Mouse (Mus musculus) hindbrain, embryonic 15.5 days (tissue): ENCODE data around the gene Tshz3. TPM values are rescaled to one million over a fixed set of nuclear protein-coding genes. Genes with fewer than 3 reads are reported as not detected.

ENCODE experiments used
- ATAC-seq: fragments of 200-750 bp; cut with Nextera tagmentation; 2 replicates; pipeline ENCODE4 v1.8.0; 2017; ENCODE audit warnings: low read depth, moderate number of reproducible peaks, moderate TSS enrichment; ENCODE audit not compliant: low FRiP score
- H3K27ac ChIP-seq: fragments of 300-500 bp; sonication (generic); replicated peaks from 2 replicates; pipeline ENCODE4 v1.5.1; 2015; ENCODE audit warnings: mild to moderate bottlenecking, inconsistent platforms
- H3K27me3 ChIP-seq: fragments of 300-500 bp; sonication (generic); 2 replicates; pipeline ENCODE4 v1.6.1; 2015; ENCODE audit warnings: control low read depth, inconsistent platforms
- H3K36me3 ChIP-seq: fragments of 300-500 bp; sonication (generic); 2 replicates; pipeline ENCODE4 v1.6.1; 2015; ENCODE audit warnings: control low read depth, inconsistent platforms
- H3K4me1 ChIP-seq: fragments of 300-500 bp; sonication (generic); replicated peaks from 2 replicates; pipeline ENCODE4 v1.6.1; 2015; ENCODE audit warnings: control low read depth, inconsistent platforms
- H3K4me2 ChIP-seq: fragments of 300-500 bp; sonication (generic); 2 replicates; pipeline ENCODE4 v1.6.1; 2015; ENCODE audit warnings: moderate library complexity, mild to moderate bottlenecking, inconsistent platforms
- H3K4me3 ChIP-seq: fragments of 300-500 bp; sonication (generic); 2 replicates; pipeline ENCODE4 v1.5.1; 2015; ENCODE audit warnings: mild to moderate bottlenecking, inconsistent platforms
- H3K9ac ChIP-seq: fragments of 300-500 bp; sonication (generic); 2 replicates; pipeline ENCODE4 v1.6.1; 2015; ENCODE audit warnings: inconsistent platforms
- H3K9me3 ChIP-seq: fragments of 300-500 bp; sonication (generic); 2 replicates; pipeline ENCODE4 v1.6.1; 2016; ENCODE audit warnings: control low read depth, inconsistent platforms
- WGBS: fragments of 180-500 bp; shearing (Covaris S2); methylation state at CpG from one replicate; pipeline ENCODE4 v1.1.7; 2015; 5-methylcytosine and 5-hydroxymethylcytosine counted together
- polyA plus RNA-seq: library from polyadenylated mRNA; unstranded; fragments of >200 nt; fragmentation: Nextera tagmentation; extraction: Ambion mirVana; gene quantifications from 2 replicates; pipeline ENCODE4 v1.2.1, GENCODE M21; 2015

Gene Tshz3
- polyA plus RNA-seq, 1 experiment from 2014 or later: 35.8 TPM

DNA sequence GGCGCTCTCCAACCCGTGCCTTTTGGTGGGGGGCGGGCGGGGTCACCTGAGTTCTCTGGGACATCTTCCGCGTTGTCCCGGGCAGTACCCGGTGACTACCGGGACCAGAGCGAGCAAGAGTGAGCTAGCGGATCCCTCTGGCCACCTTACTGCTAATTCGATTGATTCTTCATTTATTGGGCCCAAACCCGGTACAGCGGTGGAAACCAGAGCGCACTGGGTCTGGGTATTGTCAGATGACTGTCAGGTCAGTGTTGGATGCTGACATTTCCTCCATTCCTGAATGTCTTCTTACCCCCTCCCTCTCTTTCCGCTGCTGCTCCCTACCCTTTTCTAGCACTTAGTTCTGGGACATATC is 650 bp downstream of the Tshz3 start:
- 0 out of 2 replicates have a peak, but pooled peaks have one; percentile 5 for ATAC-seq
- peak overlapping the region; percentile 92 for H3K27ac ChIP-seq
- peak overlapping the region; percentile 97 for H3K4me2 ChIP-seq
- peak overlapping the region; percentile 80 for H3K9ac ChIP-seq
- peak overlapping the region; percentile 87 for H3K4me3 ChIP-seq
- H3K27me3 ChIP-seq: peaks cover 2% of the 10 kb centered on the region
- no peaks in the 10 kb centered on the region for H3K9me3 ChIP-seq
- under 1% methylated on average over 16 of the region's 16 CpGs for WGBS
- H3K4me1 ChIP-seq: peaks cover 40% of the 10 kb centered on the region
- H3K36me3 ChIP-seq: no peaks in the 10 kb centered on the region

DNA sequence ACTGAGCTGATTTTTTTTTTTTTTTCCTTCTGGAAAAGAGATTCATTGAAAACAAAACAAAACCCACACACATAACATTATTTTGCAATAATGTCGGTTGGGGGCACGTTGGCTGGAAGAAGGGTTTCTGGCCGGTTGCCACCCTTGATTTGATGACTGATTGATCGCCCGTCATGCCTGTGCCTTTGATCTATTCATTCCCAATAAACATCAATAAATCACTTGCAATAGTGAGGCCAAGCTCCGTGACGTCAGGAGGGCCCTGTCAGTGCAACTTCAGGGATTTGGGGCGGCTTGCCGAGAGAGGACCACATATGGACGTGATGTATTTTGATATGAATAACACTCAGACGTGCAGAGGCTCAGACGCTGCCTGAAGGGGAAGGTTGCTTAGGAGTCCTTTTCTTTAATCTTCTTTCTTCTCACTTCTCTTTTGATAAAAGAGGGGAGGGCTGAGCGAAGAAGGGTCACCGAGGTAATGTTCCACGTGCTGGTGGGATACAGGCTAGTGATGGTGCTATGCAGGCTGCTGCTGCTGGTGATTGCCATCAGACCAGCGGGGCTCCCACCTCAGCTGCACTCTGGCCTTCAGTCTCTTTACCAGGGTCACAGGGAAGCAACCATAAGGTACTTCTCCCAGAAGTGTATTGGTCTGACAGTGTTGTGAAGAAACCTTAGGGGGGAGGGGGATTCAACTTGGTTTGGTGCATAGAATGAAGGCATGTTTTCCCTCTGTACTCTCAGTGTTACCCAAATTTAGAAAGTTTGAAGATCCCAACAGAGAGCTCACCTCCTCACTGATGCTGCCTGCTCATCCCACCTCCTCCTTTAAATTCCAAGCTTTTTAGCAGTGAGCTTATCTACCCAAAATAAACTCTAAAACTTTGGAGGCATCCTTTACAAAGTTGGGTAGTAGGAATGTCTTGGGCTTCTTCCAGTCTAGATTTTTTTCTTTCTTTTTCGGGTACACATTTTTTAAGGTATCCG is 1.4 kb downstream of the Tshz3 start:
- Histone ChIP-seq H3K4me1 (peaks cover 42% of the 10 kb centered on the region), H3K27ac (peak overlapping the region; percentile 92), H3K9me3 (no peaks in the 10 kb centered on the region), H3K4me2 (peak overlapping the region; percentile 97), H3K27me3 (no peaks in the 10 kb centered on the region), H3K9ac (peak overlapping the region; percentile 80), H3K36me3 (no peaks in the 10 kb centered on the region), H3K4me3 (peak overlapping the region; percentile 87)
- WGBS: 10% methylated on average over 18 of the region's 18 CpGs
- ATAC-seq: no peak

DNA sequence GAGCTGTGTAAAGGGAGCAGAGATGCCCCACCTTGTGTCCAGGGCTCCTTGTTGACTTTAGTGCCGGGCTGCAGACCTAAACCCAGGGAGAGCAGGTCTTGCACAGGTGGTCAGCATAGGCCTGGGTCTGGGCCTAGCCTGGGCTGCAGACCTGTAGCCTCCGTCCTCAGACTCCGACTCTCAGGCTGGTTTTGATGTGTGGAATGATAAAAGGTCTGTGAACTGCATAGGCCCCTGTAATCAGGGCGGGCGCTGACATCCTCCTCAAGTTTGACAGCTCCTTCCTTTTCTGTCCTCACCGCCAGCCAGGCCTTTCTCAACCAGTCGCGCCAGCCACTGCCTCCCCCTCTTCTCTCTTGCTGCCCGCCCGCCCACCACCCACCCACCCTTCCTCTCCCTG is 8.7 kb downstream of the Tshz3 start:
- ATAC-seq: no peak
- 28% methylated on average over 8 of the region's 10 CpGs for WGBS
- peak overlapping the region; percentile 46; the same call in 1 of the 2 replicates for H3K9ac ChIP-seq
- no peaks in the 10 kb centered on the region for H3K9me3 ChIP-seq
- no peak overlapping the region for H3K4me3 ChIP-seq
- H3K27me3 ChIP-seq: no peaks in the 10 kb centered on the region
- peak overlapping the region; percentile 72 for H3K27ac ChIP-seq
- H3K4me2 ChIP-seq: peak overlapping the region; percentile 53
- peaks cover 57% of the 10 kb centered on the region for H3K4me1 ChIP-seq
- H3K36me3 ChIP-seq: no peaks in the 10 kb centered on the region

DNA sequence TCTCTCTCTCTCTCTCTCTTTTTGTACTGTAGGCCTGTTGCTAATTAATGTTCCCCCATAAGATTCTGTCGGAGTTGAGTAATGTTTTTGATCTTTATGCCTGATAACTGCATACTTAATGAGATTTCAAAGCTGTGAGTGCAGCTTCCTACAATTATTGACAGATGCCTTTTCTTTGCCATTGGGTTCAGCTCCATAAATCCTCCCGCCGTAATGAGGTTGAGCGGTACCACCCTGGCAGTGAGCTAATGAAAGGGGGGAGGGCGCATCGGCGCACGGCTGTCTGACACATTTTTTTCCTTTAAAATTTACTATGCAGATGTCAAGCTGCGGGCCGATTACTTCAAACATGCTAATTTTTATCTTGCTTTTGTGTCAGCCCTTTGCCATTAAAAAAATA is 9.3 kb downstream of the Tshz3 start:
- peak overlapping the region; percentile 23 for H3K4me3 ChIP-seq
- ATAC-seq: no peak
- H3K27ac ChIP-seq: peak overlapping the region; percentile 72
- H3K9me3 ChIP-seq: no peaks in the 10 kb centered on the region
- 17% methylated on average over 10 of the region's 10 CpGs for WGBS
- peak overlapping the region; percentile 53 for H3K4me2 ChIP-seq
- H3K36me3 ChIP-seq: no peaks in the 10 kb centered on the region
- H3K9ac ChIP-seq: peak overlapping the region; percentile 0; the same call in 1 of the 2 replicates
- H3K4me1 ChIP-seq: peaks cover 55% of the 10 kb centered on the region
- H3K27me3 ChIP-seq: no peaks in the 10 kb centered on the region

DNA sequence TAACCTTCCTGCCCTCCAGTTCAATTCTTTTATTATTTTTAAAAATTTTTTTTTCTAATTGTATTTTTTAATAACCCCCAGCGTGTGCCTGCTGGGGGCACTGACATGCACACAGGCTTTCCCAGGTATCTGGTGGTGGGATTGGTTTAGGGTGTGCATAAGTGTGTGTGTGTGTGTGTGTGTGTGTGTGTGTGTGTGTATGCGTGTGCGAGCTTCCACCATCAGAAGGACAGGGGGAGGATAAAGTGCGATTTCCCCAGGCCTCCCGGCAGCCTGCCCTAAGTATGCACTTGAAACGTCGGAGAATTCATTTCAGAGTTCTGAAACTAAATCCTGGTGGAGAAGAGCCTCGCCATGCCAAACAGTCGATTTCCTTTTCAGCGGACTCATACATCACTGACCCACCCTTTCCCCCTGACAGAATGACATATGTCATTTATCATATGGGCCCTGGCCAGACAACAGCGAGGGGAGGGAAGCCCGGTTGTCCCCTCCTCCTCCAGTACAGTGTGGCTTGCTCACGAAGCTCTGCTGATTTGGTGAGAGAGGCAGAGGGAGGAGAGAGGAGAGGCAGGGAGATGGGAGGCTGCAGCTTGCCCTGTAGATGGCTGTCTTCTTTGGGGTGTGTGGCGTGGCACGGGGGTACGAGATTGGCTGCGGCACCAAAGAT is 9.9 kb downstream of the Tshz3 start:
- 22% methylated on average over 17 of the region's 17 CpGs for WGBS
- H3K4me1 ChIP-seq: peaks cover 55% of the 10 kb centered on the region

DNA sequence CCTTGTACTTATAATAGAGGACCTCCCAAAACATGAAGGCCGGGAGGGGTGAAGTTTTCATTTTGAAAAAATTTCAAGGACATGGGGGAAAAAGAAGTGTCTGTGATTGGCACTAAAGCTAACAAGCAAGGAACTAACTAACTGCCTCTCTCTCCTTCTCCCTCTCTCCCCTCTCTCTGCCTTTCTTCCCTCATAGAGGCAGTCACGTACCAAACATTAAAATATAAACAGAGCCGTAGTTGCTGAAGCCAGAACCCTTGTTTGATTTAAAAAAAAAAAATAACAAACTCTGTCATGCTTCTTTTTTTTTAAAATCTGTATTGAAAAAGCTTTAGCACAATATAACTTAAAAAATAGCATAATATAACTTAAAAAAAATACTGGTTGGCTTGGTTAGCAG is 10.9 kb downstream of the Tshz3 start:
- peak overlapping the region; percentile 72 for H3K27ac ChIP-seq
- H3K4me1 ChIP-seq: peaks cover 63% of the 10 kb centered on the region
- ATAC-seq: no peak
- peak overlapping the region; percentile 53 for H3K4me2 ChIP-seq
- WGBS: 42% methylated on average over 3 of the region's 3 CpGs
- H3K9ac ChIP-seq: no peak overlapping the region
- no peak overlapping the region for H3K4me3 ChIP-seq
- no peaks in the 10 kb centered on the region for H3K9me3 ChIP-seq
- H3K27me3 ChIP-seq: no peaks in the 10 kb centered on the region
- H3K36me3 ChIP-seq: no peaks in the 10 kb centered on the region

More for the DNA sequence above, 9.9 kb downstream of the Tshz3 start:
- no peaks in the 10 kb centered on the region for H3K9me3 ChIP-seq
- H3K4me2 ChIP-seq: peak overlapping the region; percentile 53
- H3K27me3 ChIP-seq: no peaks in the 10 kb centered on the region
- H3K9ac ChIP-seq: peak overlapping the region; percentile 25; the same call in 1 of the 2 replicates
- H3K36me3 ChIP-seq: no peaks in the 10 kb centered on the region
- H3K27ac ChIP-seq: peak overlapping the region; percentile 72
- peak overlapping the region; percentile 23 for H3K4me3 ChIP-seq
- peak; percentile 83 for ATAC-seq

DNA sequence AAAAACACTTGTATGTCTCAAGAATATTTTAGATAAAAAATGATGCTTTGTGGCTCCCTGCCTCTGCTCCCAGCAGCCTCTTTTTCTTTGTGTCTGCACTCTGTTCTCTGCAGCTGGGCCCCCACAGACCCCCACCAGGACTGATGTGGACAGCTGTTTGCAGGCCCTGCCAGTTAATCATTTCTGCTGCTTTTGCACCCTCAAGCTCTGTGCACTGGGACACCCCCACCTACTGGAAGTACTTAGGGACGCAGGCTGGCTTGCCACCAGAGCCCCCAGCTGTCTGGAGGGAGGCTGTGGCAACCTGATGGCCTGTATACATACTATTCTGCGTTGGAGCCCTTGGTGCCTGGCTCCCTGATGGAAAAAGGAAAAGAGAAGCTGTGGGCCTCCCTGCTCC is 11.3 kb downstream of the Tshz3 start:
- Histone ChIP-seq H3K27me3 (no peaks in the 10 kb centered on the region), H3K4me1 (peaks cover 65% of the 10 kb centered on the region), H3K4me2 (peak overlapping the region; percentile 53), H3K36me3 (no peaks in the 10 kb centered on the region), H3K9me3 (no peaks in the 10 kb centered on the region), H3K27ac (peak overlapping the region; percentile 25), H3K9ac (peak overlapping the region; percentile 21; the same call in 1 of the 2 replicates), H3K4me3 (no peak overlapping the region)
- WGBS: 12% methylated on average over 2 of the region's 2 CpGs
- 0 out of 2 replicates have a peak, but pooled peaks have one; percentile 33 for ATAC-seq

DNA sequence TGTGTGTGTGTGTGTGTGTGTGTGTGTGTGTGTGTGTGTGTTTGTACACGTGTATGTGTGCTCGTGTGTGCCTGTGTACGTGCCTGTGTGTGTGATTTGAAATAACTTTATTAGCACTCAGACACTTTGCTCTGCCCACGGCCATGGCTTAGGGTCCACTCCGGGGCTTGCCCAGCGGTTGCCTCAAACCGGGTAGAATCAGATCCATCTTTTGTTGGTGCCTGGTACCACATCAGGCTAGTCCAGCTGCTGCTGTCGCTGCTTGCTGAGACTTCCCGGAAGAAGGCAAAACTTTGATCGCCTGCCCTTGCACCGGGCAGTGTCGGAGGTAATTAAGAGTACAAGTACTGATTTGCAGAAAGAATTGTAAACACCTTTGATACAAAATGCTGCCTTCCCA is 12.1 kb downstream of the Tshz3 start:
- no peaks in the 10 kb centered on the region for H3K36me3 ChIP-seq
- no peaks in the 10 kb centered on the region for H3K27me3 ChIP-seq
- no peaks in the 10 kb centered on the region for H3K9me3 ChIP-seq
- 0 out of 2 replicates have a peak overlapping the region, but pooled peaks have one; percentile 9 for H3K9ac ChIP-seq
- ATAC-seq: no peak
- peak overlapping the region; percentile 11; the same call in 1 of the 2 replicates for H3K4me3 ChIP-seq
- peaks cover 63% of the 10 kb centered on the region for H3K4me1 ChIP-seq
- WGBS: 29% methylated on average over 12 of the region's 12 CpGs
- H3K27ac ChIP-seq: peak overlapping the region; percentile 58; the same call in 1 of the 2 replicates
- peak overlapping the region; percentile 53 for H3K4me2 ChIP-seq

DNA sequence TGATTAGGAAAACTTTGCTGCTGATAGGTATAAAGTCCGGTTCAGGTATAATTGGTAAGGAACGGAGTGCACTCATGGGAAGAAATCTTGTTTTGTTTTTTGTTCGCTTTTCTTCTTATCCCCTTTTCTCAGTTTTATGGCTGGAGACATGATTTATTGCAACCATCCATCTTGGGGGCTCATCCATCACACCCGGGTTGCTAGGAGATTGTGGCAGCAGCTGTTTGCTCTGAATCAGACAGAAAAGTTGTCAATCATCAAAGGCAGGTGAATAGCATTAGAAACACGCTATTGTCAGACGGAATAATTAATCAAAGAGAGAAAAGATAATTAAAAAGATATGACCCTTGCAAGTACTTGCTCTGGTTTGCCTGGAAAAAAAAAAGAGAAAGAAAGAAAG is 12.5 kb downstream of the Tshz3 start:
- Histone ChIP-seq H3K9ac (no peak overlapping the region), H3K27me3 (no peaks in the 10 kb centered on the region), H3K9me3 (no peaks in the 10 kb centered on the region), H3K4me2 (peak overlapping the region; percentile 53), H3K4me3 (peak overlapping the region; percentile 11; the same call in 1 of the 2 replicates), H3K27ac (0 out of 2 replicates have a peak overlapping the region, but pooled peaks have one; percentile 22), H3K4me1 (peaks cover 63% of the 10 kb centered on the region), H3K36me3 (no peaks in the 10 kb centered on the region)
- no peak for ATAC-seq
- WGBS: 26% methylated on average over 6 of the region's 6 CpGs

DNA sequence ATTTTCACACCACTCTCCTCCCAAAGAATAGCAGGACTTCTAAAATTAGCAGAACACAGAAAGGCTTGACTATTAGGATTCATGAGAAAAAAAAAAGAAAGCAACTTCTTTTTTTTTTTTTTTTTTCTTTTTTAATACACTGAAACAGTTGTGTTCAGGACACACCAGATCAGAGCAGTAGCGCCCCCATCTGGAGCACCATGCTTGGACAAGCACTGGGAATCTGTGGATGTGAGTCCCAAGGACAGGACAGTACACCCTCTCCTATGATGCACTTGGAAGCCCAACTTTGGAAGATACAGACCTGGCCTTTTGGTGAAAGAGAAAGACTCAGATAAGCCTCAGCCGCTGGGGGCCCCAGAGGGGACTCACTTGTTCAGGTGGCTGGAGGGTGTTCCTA is 13.8 kb downstream of the Tshz3 start:
- no peak overlapping the region for H3K4me2 ChIP-seq
- H3K9ac ChIP-seq: no peak overlapping the region
- H3K4me3 ChIP-seq: no peak overlapping the region
- ATAC-seq: no peak
- no peaks in the 10 kb centered on the region for H3K27me3 ChIP-seq
- H3K36me3 ChIP-seq: no peaks in the 10 kb centered on the region
- 68% methylated on average over 2 of the region's 2 CpGs for WGBS
- peaks cover 54% of the 10 kb centered on the region for H3K4me1 ChIP-seq
- no peak overlapping the region for H3K27ac ChIP-seq
- no peaks in the 10 kb centered on the region for H3K9me3 ChIP-seq

DNA sequence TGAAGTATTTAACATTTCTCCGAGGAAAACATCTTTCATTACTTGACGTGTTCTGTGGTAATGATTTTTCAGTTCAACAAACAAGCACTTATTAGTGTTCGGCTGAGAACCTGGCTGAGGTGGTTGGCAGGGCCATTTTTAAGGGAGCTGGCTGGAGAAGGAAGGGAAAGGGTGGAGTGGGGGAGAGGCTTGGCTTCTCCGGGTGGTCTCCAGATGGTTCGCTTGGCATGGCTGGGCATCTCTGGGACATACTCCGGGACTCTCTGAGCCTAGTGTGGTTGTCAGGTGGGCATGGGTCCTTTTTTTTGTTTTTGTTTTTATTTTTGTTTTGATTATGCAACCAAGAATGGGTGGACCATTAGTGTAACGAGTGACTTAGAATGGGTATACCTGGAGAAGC is 16.4 kb downstream of the Tshz3 start:
- no peak overlapping the region for H3K9ac ChIP-seq
- H3K4me2 ChIP-seq: no peak overlapping the region
- H3K27ac ChIP-seq: no peak overlapping the region
- ATAC-seq: no peak
- H3K4me1 ChIP-seq: peaks cover 46% of the 10 kb centered on the region
- no peaks in the 10 kb centered on the region for H3K36me3 ChIP-seq
- WGBS: 59% methylated on average over 7 of the region's 7 CpGs
- H3K9me3 ChIP-seq: no peaks in the 10 kb centered on the region
- H3K27me3 ChIP-seq: no peaks in the 10 kb centered on the region
- no peak overlapping the region for H3K4me3 ChIP-seq

DNA sequence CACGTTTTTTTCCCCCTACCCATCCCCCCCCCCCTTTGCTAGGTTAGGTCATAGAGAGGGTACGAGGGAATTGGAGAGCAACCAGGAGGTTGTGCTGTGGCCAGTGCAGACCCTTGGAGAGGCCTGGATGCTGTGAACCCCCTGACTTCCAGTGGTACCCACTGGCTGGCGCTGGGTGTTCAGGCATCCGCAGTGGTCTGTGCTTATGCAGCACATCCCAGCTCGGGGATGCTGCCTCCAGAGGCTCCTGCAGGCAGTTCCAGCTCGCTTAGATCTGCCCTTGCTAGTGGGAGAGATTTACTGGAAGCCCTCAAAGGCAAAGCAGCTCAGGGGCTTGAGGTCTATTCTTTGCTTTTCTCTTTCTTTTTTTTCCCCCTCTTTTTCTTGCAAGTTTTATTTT is 19.3 kb downstream of the Tshz3 start:
- Histone ChIP-seq H3K4me1 (peaks cover 47% of the 10 kb centered on the region), H3K4me3 (no peak overlapping the region), H3K9me3 (no peaks in the 10 kb centered on the region), H3K27me3 (no peaks in the 10 kb centered on the region), H3K4me2 (no peak overlapping the region), H3K9ac (no peak overlapping the region; the same call in 1 of the 2 replicates), H3K27ac (peak overlapping the region; percentile 39; the same call in 1 of the 2 replicates), H3K36me3 (no peaks in the 10 kb centered on the region)
- WGBS: 22% methylated on average over 6 of the region's 6 CpGs
- peak; percentile 75 for ATAC-seq
